Mouse (Mus musculus) adrenal gland, adult 8-10 months (tissue): Measurements from ENCODE around the gene Il27ra. TPM values are rescaled to one million over a fixed set of nuclear protein-coding genes. Genes with fewer than 3 reads are reported as not detected.
"Not testable (repeated sequence)": the region's sequence is repeated elsewhere in the genome, so short reads cannot be mapped to it uniquely, and the experiment has no call there.

Source experiments
- DNase-seq: peaks from one replicate; pipeline ENCODE4 v3.0.0; 2022
- total RNA-seq, 4 experiments: library from RNA; stranded (reverse); gene quantifications; 2 replicates each; pipeline ENCODE4 v1.2.4; 2022

The Il27ra gene
- total RNA-seq, 4 experiments from 2014 or later = 1.9 to 3.1 (median 2.8) TPM

DNA sequence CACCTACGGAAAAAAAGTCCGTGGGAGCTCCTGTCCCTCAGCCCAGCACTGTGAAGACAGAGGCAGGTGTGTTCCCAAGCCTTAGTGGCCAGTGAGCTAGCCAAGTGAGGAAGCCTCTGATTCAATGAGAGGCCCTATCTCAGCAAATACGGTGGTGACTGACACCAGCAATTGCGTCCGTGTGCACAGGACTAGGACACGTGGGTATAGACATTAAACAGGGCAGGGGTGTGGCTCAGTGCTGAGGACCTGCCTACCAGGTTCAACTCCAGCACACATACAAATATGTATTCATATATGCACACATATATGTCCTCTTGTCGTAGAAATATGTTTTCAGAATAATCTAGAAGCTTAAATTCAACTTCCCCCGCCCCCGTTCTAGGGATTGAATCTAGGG lies 22.7 kb downstream of the Il27ra start:
- no peak for DNase-seq

- no peak for DNase-seq
These were observed 26.6 kb downstream of the Il27ra start for GRCm38 (mm10) chr8:84015833-84016232.

GRCm38 (mm10) chr8:84012499-84013165 lies 29.8 kb downstream of the Il27ra start:
- no peak for DNase-seq

DNA sequence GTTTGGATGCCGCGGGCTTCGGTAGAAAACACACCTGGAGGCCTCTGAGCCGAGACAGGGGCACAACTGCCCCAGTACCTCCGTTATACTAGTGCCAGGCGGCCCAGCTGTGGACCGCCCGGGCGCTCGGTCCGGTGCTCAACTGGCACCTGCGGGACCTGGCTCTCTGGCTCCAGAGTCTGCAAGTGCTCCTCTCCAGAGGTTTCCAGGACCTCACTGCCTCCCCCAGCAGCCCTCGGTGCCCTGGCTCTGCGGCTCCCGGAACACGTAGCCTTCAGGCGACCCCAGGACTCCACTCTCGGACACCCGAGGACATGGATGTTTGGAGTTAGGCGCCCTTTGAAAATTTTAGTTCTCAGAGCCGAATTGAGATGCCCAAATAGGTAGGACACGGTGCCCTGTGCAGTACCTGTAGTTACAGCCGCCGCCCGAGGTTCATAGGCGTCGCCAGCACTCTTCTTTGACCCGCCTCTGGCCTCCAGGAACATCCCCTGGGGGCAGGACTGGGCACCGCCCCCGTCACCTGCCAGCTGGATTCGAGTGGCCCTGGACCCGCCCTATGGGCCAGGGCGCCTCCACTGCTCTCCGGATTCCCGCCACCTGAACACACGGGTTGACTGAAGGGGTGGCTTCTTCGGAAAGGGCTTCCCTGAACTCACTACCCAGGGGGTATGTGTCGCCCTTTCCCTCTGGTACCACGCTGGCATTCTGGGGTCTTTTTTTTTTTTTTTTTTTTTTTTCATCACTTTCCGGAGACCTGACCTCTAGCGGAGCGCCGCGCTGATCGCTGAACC lies 30.5 kb downstream of the Il27ra start, which contains the start of gene 2210011C24Rik:
Gene 2210011C24Rik (minus strand): TSS at position 467 of the 794 bp plus-strand sequence.
- no peak for DNase-seq

- DNase-seq = no peak
These were observed 31.5 kb downstream of the Il27ra start for GRCm38 (mm10) chr8:84010625-84011611.

DNA sequence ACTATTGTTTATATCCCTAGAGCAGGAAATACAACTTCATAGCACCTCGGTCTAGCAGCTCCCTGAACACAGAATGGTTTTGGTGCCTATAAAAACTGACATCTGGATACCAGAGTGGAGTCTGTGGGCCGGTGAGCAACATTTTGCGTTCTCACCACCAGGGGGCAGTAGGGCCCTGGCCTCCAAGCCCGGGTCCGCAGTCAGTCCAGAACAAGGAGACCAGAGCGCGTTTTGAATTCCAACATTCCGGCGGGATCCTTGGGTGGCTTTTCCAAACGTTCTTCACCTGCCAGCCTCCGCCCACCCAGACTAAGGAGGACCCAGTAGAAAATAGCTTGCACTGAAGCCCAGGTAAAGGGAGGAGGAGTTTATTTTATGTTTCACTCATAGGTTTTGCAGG lies 32.5 kb downstream of the Il27ra start:
- DNase-seq = peak; percentile 75

DNA sequence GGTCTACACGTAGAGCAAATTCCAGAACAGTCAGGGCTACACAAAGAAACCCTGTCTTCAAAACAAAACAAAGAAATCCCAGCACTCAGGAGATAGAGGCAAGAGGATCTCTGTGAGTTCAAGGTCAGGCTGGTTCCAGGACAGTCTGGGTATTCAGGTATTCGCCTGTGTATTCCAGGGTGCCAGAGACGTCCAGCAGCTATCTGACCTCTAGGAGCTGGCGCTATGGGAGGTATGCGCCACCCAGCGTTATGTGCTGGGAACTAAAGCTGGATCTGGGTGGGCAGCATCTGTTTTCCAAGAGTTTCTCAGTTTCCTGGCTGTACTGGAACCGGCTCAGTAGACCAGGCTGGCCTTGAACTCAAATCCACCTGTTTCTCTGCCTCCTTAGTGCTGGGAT lies 34.0 kb downstream of the Il27ra start:
- DNase-seq = no peak

GRCm38 (mm10) chr8:84005502-84005901 lies 36.9 kb downstream of the Il27ra start:
- DNase-seq = not testable (repeated sequence)

DNA sequence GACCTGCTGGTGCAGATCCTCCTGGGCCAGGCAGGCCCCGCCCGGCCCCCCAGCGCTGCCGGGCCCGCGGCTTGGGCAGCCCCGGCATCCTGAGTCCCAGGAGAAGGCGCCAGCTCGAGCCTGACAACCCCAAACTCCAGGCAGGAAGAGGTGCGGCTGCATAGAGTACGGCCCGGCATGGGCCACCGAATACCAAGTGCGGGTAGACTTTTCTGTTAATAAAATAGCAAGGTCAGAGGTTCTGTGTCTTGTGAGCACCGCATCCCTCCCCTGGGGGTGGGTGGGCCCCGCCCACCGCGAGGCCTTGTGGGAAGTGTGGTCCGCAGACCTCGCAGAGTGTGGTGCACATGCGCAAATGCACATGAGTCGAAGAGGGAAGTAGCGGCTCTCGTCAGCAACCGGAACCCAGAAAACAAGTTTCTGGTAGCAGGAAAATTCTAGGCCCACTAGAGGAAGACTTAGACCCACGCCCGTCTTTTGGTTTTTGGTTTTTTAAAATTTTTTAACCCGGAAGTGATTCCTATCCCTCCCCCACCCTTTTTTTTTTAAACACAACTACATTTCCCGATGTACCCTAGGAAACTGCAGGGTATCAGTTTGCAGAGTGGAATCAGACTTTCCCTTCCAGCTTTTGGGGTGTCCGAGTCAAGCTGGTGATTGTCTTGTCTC lies 37.7 kb downstream of the Il27ra start:
- DNase-seq = peak; percentile 95

GRCm38 (mm10) chr8:84003612-84004246 lies 38.7 kb downstream of the Il27ra start:
- DNase-seq = no peak

DNA sequence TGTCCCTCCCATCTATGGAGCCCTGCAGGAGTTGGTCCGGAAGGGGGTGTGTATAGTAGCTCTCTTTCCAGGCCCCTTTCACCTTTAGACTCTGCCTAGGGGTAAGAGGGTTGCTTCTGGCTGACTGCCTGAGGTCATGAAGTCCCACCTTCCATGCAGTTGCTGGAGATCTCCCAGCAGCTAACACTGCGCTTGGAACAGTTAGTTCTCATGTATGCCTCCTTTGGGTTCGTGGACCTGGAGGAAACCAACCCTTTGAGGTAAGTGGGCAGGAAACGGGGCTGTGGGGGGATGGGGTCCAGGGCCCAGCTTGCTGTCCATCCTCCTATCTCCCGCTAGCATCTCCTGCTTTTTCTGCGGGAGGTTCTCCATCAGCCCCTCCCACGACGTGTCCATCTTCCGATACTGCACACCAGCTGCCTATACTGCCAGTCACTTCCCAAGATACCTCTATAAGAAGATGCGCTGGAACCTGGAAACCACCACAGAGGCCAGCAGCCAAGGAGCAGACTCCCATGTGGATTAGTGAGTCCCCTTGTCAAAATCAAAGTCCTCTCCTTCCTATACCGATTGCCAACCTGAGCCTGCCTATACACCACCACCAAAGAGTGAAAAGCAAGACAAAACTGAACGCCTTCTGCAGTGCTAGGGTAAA lies 39.3 kb downstream of the Il27ra start:
- DNase-seq = no peak

DNA sequence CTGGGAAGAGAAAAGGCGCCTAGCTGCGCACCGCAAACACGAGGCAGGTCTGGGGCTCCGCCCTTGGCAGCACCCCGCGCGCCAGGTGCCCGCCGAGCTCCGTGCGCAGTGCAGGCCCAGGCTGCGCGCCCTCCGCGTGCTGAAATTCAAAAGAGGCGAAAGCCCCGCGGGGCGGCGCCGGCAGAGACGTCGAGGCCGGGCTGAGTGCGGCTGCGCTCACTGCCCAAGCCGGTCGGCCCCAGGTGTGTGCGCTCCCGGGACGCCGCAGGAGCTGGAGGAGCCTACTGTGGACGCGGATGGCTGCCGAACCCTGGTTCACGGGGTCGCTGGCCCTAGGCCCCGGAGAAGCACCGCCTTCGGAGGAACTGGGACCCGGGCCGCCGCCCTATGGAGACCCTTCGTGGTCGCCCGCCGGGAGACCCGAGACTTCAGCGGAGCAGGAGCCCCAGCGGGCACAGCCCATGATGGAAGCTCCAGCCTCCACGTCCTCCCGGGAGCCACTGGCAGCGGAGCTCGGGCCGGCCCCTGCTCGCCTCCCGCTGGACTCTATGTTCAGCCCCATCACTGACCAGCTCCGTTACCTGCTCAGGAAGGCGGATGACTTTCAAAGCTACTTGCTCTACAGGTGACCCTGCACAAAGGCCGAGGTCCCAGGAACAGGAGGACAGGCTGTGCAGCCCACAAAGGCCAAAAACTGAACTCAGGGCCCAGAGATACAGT lies 40.9 kb downstream of the Il27ra start, which contains the start of gene 1700067K01Rik:
Gene 1700067K01Rik (plus strand): TSS at position 222 of the 720 bp plus-strand sequence.
- no peak for DNase-seq

DNA sequence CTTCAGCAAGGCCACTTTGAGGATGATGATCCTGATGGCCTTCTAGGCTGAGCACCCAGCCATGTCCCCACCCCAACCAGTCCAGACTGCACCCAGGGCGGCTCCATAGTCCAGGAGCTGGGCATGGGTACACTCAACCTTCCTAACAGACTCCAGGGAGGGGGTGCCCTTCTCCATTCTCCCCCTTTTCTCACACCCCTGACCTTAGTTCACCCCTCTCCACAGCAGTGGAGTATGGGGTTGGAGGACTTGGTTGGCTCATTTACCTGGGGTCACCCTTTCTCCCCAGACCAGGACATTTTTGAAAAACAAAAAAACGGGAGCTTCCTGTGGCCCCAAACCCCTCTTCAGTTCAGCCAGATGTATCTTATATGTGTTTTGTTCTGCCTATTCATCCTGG lies 42.6 kb downstream of the Il27ra start:
- no peak for DNase-seq

- no peak for DNase-seq
These were observed 43.2 kb downstream of the Il27ra start for GRCm38 (mm10) chr8:83999057-83999705.

DNA sequence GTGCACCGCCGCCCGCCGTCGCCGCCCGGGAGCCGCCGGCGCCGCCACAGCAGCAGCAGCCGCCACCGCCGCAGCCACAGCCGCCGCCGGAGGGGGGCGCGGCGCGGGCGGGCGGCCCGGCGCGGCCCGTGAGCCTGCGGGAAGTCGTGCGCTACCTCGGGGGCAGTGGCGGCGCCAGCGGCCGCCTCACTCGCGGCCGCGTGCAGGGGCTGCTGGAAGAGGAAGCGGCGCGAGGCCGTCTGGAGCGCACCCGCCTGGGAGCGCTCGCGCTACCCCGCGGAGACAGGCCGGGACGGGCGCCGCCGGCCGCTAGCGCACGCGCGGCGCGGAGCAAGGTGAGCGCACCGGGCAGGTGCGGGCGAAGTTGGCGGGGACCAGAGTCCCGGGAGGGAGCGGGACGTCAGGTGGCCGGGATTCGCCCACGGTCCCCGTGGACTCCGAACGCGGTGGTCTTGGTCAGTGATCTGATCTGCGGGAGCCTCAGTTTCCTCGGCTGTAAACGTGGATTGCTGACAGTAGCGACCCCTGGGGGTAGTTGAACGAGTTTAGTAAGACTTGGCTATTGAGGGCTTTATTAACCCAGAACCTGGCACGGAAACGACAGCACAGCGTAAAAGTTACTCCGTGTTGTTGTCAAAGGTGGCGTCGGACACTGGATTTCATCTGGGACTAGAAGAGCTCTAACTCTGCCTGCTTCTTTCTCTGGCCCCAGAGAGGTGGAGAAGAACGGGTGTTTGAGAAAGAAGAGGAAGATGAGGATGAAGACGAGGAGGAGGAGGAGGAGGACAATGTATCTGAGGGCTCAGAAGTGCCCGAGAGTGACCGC lies 43.9 kb downstream of the Il27ra start:
- DNase-seq = no peak

- no peak for DNase-seq
These were observed 44.8 kb downstream of the Il27ra start, which contains the start of gene Samd1 for GRCm38 (mm10) chr8:83997511-83998141. Gene Samd1, plus strand, starts transcription at chr8:83997672.

GRCm38 (mm10) chr8:83996567-83997505 lies 45.6 kb downstream of the Il27ra start:
- DNase-seq = peak; percentile 83
